13 mouse cellular contexts compared by ENCODE assay signal in the genomic region with DNA sequence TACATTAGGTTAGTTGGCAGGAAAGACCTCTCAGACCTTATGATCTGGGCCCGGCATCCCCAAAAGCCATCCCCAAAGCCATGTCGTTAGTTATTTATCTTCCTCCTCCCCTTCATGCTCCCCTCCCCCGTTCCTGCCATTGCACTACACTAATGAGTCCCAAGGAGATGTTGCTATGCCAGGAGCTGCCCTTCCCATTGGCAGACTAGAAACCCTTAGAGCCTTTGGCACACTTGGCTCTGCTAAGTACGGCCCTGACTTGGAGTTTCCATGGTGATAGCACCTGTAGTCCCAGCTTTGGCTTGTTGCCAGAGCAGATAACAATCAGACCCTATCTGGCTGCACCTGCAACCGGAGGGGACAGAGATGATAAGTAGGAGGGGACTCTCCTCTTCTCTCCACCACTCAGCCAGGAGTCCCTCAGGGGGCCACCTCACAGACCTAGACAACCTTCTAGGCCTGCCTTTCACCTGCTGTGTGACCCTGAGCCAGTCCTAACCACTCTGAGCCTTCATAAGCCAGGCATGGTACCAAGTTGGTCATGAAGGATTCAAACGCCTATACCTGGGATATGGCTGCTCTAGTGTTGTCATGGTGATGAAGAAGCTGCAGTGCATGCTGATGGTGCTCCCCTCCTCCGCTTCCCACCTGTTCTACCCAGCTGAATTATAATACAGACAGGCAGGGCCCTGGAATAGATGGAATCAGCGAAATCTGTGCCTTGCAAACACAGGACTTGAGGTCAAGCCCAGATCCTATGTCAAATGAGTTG.
DNase-seq lines count a peak whose midpoint lies in the region; ATAC-seq lines count a peak whose summit lies in the region.
"Had no signal": no experiment of that assay in that cellular context is flagged by ENCODE, and none has a peak within 500 bp of the region (broad histone marks: within the 10 kb centered on the region; RNA-seq: fewer than 3 reads in every experiment).

No protein-coding gene starts in this region.

- H3K4me2 ChIP-seq in hindbrain, embryonic 12.5 days (replicated peaks), result no peak overlapping the region
- no peak overlapping the region for H3K4me2 ChIP-seq in neural tube, embryonic 13.5 days
- H3K4me2 ChIP-seq in hindbrain, embryonic 16.5 days (ENCODE audit: low read length), result no peak overlapping the region
- H3K4me2 ChIP-seq: liver, embryonic 15.5 days had no signal

- H3K27ac ChIP-seq in hindbrain, embryonic 12.5 days, result no peak overlapping the region
- no peak overlapping the region for H3K27ac ChIP-seq in hindbrain, embryonic 10.5 days
- peak overlapping the region; percentile 73 for H3K27ac ChIP-seq in neural tube, embryonic 13.5 days (replicated peaks)
- H3K27ac ChIP-seq in hindbrain, embryonic 16.5 days (ENCODE audit: low read depth, low read length), result 0 out of 2 replicates have a peak overlapping the region, but pooled peaks have one; percentile 41
- H3K27ac ChIP-seq: limb, embryonic 10.5 days; liver, embryonic 15.5 days had no signal

- peaks cover 21% of the 10 kb centered on the region for H3K4me1 ChIP-seq in hindbrain, embryonic 12.5 days
- peaks cover 25% of the 10 kb centered on the region for H3K4me1 ChIP-seq in hindbrain, embryonic 10.5 days (replicated peaks)
- H3K4me1 ChIP-seq in neural tube, embryonic 13.5 days (replicated peaks), result peaks cover 34% of the 10 kb centered on the region
- H3K4me1 ChIP-seq in hindbrain, embryonic 16.5 days (ENCODE audit: control insufficient read depth, insufficient read depth, low read depth, low read length), result peaks cover 15% of the 10 kb centered on the region
- H3K4me1 ChIP-seq: liver, embryonic 15.5 days had no signal

- H3K9me3 ChIP-seq in hindbrain, embryonic 12.5 days (replicated peaks), result no peaks in the 10 kb centered on the region
- peaks cover 1% of the 10 kb centered on the region; the same call in 1 of the 2 replicates for H3K9me3 ChIP-seq in hindbrain, embryonic 10.5 days
- no peaks in the 10 kb centered on the region for H3K9me3 ChIP-seq in neural tube, embryonic 13.5 days
- H3K9me3 ChIP-seq in hindbrain, embryonic 16.5 days (ENCODE audit: control insufficient read depth, low read length), result no peaks in the 10 kb centered on the region
- H3K9me3 ChIP-seq: limb, embryonic 10.5 days; liver, embryonic 15.5 days had no signal

- no peak for DNase-seq in hindbrain, embryonic 10.5 days (ENCODE audit: low spot score)
- no peak for DNase-seq in neural tube, embryonic 10.5 days (ENCODE audit: extremely low spot score, low spot score)
- DNase-seq in right cerebral cortex, postnatal 25 days, result peak; percentile 11
- DNase-seq in thymus, postnatal 14 days, result no peak
- DNase-seq: gastrocnemius, postnatal 25 days; heart, postnatal 10 days; kidney, adult 18-20 months; thymus, postnatal 25 days had no signal

- no peaks in the 10 kb centered on the region for H3K36me3 ChIP-seq in hindbrain, embryonic 12.5 days
- H3K36me3 ChIP-seq in hindbrain, embryonic 10.5 days, result no peaks in the 10 kb centered on the region
- H3K36me3 ChIP-seq in neural tube, embryonic 13.5 days, result no peaks in the 10 kb centered on the region
- no peaks in the 10 kb centered on the region for H3K36me3 ChIP-seq in hindbrain, embryonic 16.5 days (ENCODE audit: control insufficient read depth, insufficient read depth, low read length)
- H3K36me3 ChIP-seq: limb, embryonic 10.5 days; liver, embryonic 15.5 days had no signal

- no peak overlapping the region for H3K9ac ChIP-seq in hindbrain, embryonic 12.5 days
- H3K9ac ChIP-seq in neural tube, embryonic 13.5 days, result no peak overlapping the region
- H3K9ac ChIP-seq in hindbrain, embryonic 16.5 days (ENCODE audit: low read depth, low read length), result no peak overlapping the region
- H3K9ac ChIP-seq: liver, embryonic 15.5 days had no signal

- H3K27me3 ChIP-seq in hindbrain, embryonic 12.5 days, result no peaks in the 10 kb centered on the region
- no peaks in the 10 kb centered on the region for H3K27me3 ChIP-seq in hindbrain, embryonic 10.5 days (ENCODE audit: insufficient read depth, poor library complexity, severe bottlenecking)
- no peaks in the 10 kb centered on the region for H3K27me3 ChIP-seq in neural tube, embryonic 13.5 days
- no peaks in the 10 kb centered on the region for H3K27me3 ChIP-seq in hindbrain, embryonic 16.5 days (replicated peaks; ENCODE audit: control insufficient read depth, insufficient read depth, low read length)
- H3K27me3 ChIP-seq: liver, embryonic 15.5 days had no signal

- WGBS in hindbrain, embryonic 12.5 days, result 69% methylated on average over 8 of the region's 8 CpGs
- 81% methylated on average over 8 of the region's 8 CpGs for whole genome bisulfite sequencing in hindbrain, embryonic 10.5 days
- WGBS in neural tube, embryonic 13.5 days, result 54% methylated on average over 8 of the region's 8 CpGs
- WGBS in hindbrain, embryonic 16.5 days, result 49% methylated on average over 8 of the region's 8 CpGs

- H3K4me3 ChIP-seq in hindbrain, embryonic 12.5 days, result no peak overlapping the region
- no peak overlapping the region for H3K4me3 ChIP-seq in hindbrain, embryonic 10.5 days
- H3K4me3 ChIP-seq in neural tube, embryonic 13.5 days, result no peak overlapping the region
- no peak overlapping the region for H3K4me3 ChIP-seq in hindbrain, embryonic 16.5 days (ENCODE audit: low read length)
- H3K4me3 ChIP-seq: limb, embryonic 10.5 days; liver, embryonic 15.5 days had no signal

- 0 out of 2 replicates have a peak, but pooled peaks have one; percentile 60 for ATAC-seq in hindbrain, embryonic 12.5 days (ENCODE audit: low FRiP score)
- ATAC-seq in neural tube, embryonic 13.5 days (ENCODE audit: low read depth), result peak; percentile 78
- peak; percentile 79 for ATAC-seq in hindbrain, embryonic 16.5 days

Comparison
In these comparisons a context has a peak if more than half of its experiments do, and no peak if none do; other contexts are left out.
1. H3K27ac ChIP-seq: peak in neural tube, embryonic 13.5 days (single experiment) and hindbrain, embryonic 16.5 days (single experiment); none in hindbrain, embryonic 12.5 days (single experiment) and hindbrain, embryonic 10.5 days (single experiment).
2. Peak in every context shown above with its lines, with median percentiles within 50 percentile points of each other: ATAC-seq.